26 mouse cellular contexts compared by ENCODE assay signal in genomic region chr10:6039771-6040170, GRCm38 (mm10).
DNase-seq lines count a peak whose midpoint lies in the region; ATAC-seq lines count a peak whose summit lies in the region.
"Had no signal": no experiment of that assay in that cellular context is flagged by ENCODE, and none has a peak within 500 bp of the region (broad histone marks: within the 10 kb centered on the region; RNA-seq: fewer than 3 reads in every experiment).

No protein-coding gene starts in this region.

- intact Hi-C loops in heart, postnatal 10 days (cut with DNase I): loop anchor here (5.0 kb wide), 1 partner anchor 1038 kb away; no protein-coding TSS in a partner anchor

- no peak overlapping the region for H3K9ac ChIP-seq in heart, embryonic 12.5 days
- H3K9ac ChIP-seq in lung, embryonic 16.5 days (ENCODE audit: low read length): no peak overlapping the region
- H3K9ac ChIP-seq: forebrain, embryonic 15.5 days; heart, embryonic 13.5 days; limb, embryonic 13.5 days; liver, embryonic 13.5 days; midbrain, embryonic 15.5 days; neural tube, embryonic 12.5 days; stomach, embryonic 15.5 days had no signal

- no peak overlapping the region for H3K27ac ChIP-seq in heart, embryonic 12.5 days (ENCODE audit: poor library complexity, severe bottlenecking)
- H3K27ac ChIP-seq in lung, embryonic 16.5 days (ENCODE audit: low read length): 0 out of 2 replicates have a peak overlapping the region, but pooled peaks have one; percentile 36
- H3K27ac ChIP-seq: forebrain, embryonic 15.5 days; heart, embryonic 13.5 days; limb, embryonic 13.5 days; liver, embryonic 13.5 days; macrophage; midbrain, embryonic 15.5 days; neural tube, embryonic 12.5 days; stomach, embryonic 15.5 days had no signal

- H3K27me3 ChIP-seq in heart, embryonic 12.5 days (replicated peaks): no peaks in the 10 kb centered on the region
- no peaks in the 10 kb centered on the region for H3K27me3 ChIP-seq in lung, embryonic 16.5 days (ENCODE audit: control insufficient read depth, insufficient read depth, low read depth, low read length)
- H3K27me3 ChIP-seq: forebrain, embryonic 15.5 days; heart, embryonic 13.5 days; limb, embryonic 13.5 days; liver, embryonic 13.5 days; midbrain, embryonic 15.5 days; neural tube, embryonic 12.5 days; stomach, embryonic 15.5 days had no signal

- no peak overlapping the region for H3K4me2 ChIP-seq in heart, embryonic 12.5 days
- no peak overlapping the region for H3K4me2 ChIP-seq in lung, embryonic 16.5 days (ENCODE audit: low read depth, low read length)
- H3K4me2 ChIP-seq: forebrain, embryonic 15.5 days; heart, embryonic 13.5 days; limb, embryonic 13.5 days; liver, embryonic 13.5 days; midbrain, embryonic 15.5 days; neural tube, embryonic 12.5 days; stomach, embryonic 15.5 days had no signal

- WGBS in heart, embryonic 12.5 days: 66% methylated on average over 4 of the region's 4 CpGs
- WGBS in lung, embryonic 16.5 days: 25% methylated on average over 4 of the region's 4 CpGs

- DNase-seq in heart, postnatal 10 days: peak; percentile 14 to 15
- peak; percentile 35 for DNase-seq in fibroblast of lung, adult 2 months (ENCODE audit: low read depth)
- DNase-seq in lung, postnatal 4 days: peak; percentile 16 to 33
- DNase-seq in cerebellum, adult 11 months: no peak
- DNase-seq: adrenal gland, postnatal 10 days; cerebellum, adult 2 months; cerebellum, postnatal 25 days; gastrocnemius, postnatal 25 days; kidney, adult 9 months; kidney, postnatal 36 days; liver, embryonic 13.5 days; right cerebral cortex, postnatal 25 days; thymus, postnatal 25 days had no signal

- no peaks in the 10 kb centered on the region for H3K36me3 ChIP-seq in heart, embryonic 12.5 days
- H3K36me3 ChIP-seq in lung, embryonic 16.5 days (ENCODE audit: control insufficient read depth, insufficient read depth, low read length): no peaks in the 10 kb centered on the region
- H3K36me3 ChIP-seq: forebrain, embryonic 15.5 days; heart, embryonic 13.5 days; limb, embryonic 13.5 days; liver, embryonic 13.5 days; midbrain, embryonic 15.5 days; neural tube, embryonic 12.5 days; stomach, embryonic 15.5 days had no signal

- H3K4me3 ChIP-seq in heart, embryonic 12.5 days: no peak overlapping the region
- no peak overlapping the region for H3K4me3 ChIP-seq in lung, embryonic 16.5 days (ENCODE audit: low read length)
- H3K4me3 ChIP-seq: forebrain, embryonic 15.5 days; heart, embryonic 13.5 days; limb, embryonic 13.5 days; liver, embryonic 13.5 days; midbrain, embryonic 15.5 days; neural tube, embryonic 12.5 days; stomach, embryonic 15.5 days had no signal

- no peaks in the 10 kb centered on the region for H3K4me1 ChIP-seq in heart, embryonic 12.5 days (replicated peaks)
- 0 out of 2 replicates have a peak, but pooled peaks cover 5% of the 10 kb centered on the region for H3K4me1 ChIP-seq in lung, embryonic 16.5 days (replicated peaks; ENCODE audit: control insufficient read depth, insufficient read depth, low read length)
- H3K4me1 ChIP-seq: limb, embryonic 13.5 days; liver, embryonic 13.5 days; midbrain, embryonic 15.5 days; neural tube, embryonic 12.5 days; stomach, embryonic 15.5 days had no signal

- H3K9me3 ChIP-seq in heart, embryonic 12.5 days (replicated peaks): no peaks in the 10 kb centered on the region
- H3K9me3 ChIP-seq in lung, embryonic 16.5 days (ENCODE audit: control insufficient read depth, low read length): no peaks in the 10 kb centered on the region
- H3K9me3 ChIP-seq: forebrain, embryonic 15.5 days; heart, embryonic 13.5 days; limb, embryonic 13.5 days; liver, embryonic 13.5 days; midbrain, embryonic 15.5 days; neural tube, embryonic 12.5 days; stomach, embryonic 15.5 days had no signal

- no peak for ATAC-seq in heart, embryonic 12.5 days (ENCODE audit: insufficient number of reproducible peaks, low FRiP score)
- peak; percentile 91 for ATAC-seq in lung, embryonic 16.5 days (ENCODE audit: low read depth)
- ATAC-seq in inflammation-experienced regulatory T-cells, adult 6 months: no peak
- ATAC-seq: activated CD4-positive, CD25-positive, alpha-beta regulatory T cell, adult 4 months; forebrain, embryonic 15.5 days; hindbrain, embryonic 16.5 days; intestine, embryonic 16.5 days; midbrain, embryonic 15.5 days had no signal
